Mouse (Mus musculus) spleen, postnatal 4 days (tissue): ENCODE results near the gene Nxt2.
A peak's percentile ranks its signal among the peaks of the same experiment; 100 is the strongest.
"Not testable (repeated sequence)": the region's sequence is repeated elsewhere in the genome, so short reads cannot be mapped to it uniquely, and the experiment has no call there.

Source experiments
- DNase-seq, 2 experiments: peaks; one replicate each; pipeline ENCODE4 v3.0.0; 2022; ENCODE audit warnings: low spot score in 2 of 2

The Nxt2 gene

DNA sequence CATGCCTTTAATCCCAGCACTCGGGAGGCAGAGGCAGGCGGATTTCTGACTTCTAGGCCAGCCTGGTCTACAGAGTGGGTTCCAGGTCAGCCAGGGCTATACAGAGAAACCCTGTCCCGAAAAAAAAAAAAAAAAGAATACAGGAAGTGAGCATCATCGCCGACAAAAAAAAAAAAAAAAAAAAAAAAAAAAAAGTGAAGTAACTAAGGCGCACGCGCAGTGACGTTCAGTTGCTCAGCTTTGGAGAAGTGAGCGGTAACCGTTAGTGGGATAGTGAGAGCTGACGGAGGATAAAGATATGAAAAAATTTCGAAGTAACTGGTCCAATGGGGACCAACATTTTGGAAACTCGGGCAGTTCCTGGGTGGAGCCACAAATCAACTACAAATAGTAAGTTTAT is at the start of gene Nxt2:
Gene Nxt2, plus strand, starts transcription at position 229 of the 400 bp plus-strand sequence.
- DNase-seq, result no peak

DNA sequence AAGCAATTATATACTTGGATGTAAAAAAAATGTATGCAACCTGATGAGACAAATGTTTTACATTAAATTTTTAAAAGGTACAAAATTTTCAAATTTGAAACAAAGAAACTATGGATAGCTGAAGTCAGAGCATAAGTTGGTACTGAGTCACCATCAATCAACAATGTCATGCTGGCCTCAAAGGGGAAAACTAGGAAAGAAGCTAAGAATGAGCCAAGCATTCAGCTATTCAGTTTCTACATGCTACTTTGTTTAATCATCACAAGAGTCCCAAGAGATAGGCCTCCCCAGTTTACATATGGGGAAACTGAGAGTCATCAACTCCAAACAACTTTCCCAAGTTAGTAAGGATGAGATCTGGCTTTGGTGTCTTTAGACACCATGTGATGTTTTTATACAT is 49.6 kb upstream of the Nxt2 start:
- DNase-seq, result no peak

DNA sequence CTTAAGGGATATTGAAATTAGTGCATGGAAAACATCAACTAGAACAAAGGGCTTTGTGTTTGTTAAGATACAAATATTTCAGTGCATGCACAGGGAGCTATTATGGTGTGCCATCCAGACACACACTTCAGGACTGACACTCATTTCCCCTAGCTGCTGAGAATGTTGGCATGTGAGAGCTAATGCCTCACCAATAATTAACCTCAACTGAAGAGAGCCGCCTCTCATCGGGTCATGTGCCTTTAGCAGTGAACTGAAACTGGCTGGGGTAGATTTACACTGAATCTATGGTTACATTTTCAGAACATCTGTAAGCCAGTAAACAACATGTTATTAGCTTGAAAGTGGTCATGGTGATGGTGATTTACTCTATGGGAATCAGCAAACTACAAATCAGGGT is 44.5 kb upstream of the Nxt2 start:
- no peak for DNase-seq

DNA sequence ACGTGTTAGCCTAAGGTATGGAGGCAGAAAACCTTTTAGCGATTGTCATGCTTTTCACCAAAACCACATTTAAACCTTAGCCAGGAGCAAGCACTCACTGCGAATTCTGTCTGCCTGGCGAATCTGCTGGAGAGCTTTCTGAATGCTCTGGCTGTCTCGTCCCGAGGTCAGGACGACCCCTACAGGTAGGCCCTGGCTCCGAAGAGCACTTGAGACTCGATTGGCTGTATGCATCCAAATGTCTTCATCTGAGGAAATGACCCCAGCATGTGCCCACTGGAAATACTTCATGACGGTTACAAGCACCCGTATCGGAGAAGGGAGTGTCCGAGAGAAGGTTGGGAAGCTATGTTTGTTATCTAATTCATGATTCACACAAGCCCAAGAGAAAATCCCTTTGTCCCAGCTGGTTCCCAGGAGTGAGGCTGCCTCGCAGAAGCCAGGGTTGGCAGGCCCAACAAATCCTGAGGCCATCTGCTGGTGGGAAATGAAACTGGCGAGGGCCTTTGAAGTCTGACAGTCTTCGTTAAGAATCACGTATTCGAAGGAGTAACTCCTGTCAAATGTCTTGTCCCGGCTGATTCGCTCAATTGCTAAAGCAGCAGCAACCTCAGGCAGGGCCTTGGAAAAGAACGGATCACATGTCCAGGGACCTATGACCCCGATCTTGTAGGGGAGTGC is 37.4 kb upstream of the Nxt2 start:
- no peak for DNase-seq

DNA sequence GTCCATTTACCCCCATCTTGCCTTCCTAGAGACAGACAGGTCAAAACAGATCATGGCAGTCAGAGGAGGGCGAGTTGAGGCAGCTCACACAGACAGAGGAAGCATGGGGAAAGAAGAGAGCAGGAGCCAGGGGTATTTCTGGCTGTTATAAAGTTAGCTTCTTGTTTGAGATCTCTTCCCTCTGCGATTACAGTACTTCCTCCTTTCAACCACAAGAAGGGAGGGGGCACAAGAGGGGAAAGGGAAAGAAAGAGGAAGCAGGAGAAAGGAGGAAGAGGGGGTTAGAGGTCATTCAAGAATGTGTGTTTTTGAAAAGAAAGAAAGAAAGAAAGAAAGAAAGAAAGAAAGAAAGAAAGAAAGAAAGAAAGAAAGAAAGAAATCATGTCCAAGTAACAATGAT is 36.2 kb upstream of the Nxt2 start:
- DNase-seq, result no peak

DNA sequence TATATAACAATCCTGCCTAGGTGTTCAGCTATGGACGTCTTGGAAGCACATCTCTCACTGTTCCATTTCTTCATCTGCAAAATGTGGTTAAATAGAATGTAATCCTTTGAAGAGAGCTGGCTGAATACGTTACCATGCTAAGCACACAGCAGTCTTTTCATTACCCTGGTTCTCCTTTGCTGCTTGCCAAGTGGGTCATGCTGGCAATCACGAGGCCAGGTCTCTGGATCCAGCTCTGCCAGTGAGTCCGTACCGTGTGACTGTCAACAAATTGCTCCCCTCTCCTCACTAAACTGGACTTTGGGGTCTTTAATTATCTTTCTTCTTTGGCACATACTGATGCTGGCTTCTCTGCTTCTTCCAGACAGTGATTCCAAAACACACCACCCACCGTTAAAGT is 32.1 kb upstream of the Nxt2 start:
- DNase-seq, result no peak

DNA sequence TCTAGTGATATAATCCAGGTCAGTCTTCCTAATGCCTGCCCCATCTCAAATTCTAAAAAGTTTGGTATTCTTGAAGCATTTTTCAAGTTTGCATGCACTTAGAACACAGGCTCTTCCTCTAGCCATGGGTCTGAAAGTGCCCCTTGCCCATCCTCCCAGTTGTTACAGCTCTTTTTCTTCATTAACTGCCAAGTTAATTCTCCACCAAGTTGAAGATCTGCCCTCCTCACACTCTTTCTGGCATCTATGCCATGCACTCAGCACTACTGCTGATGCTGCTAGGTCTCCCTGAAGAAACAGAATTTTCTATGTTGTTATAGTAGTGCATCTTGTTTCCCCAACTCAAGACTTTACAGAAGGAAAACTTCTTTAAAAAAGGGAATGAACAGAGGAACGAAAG is 31.0 kb upstream of the Nxt2 start:
- DNase-seq, result no peak

DNA sequence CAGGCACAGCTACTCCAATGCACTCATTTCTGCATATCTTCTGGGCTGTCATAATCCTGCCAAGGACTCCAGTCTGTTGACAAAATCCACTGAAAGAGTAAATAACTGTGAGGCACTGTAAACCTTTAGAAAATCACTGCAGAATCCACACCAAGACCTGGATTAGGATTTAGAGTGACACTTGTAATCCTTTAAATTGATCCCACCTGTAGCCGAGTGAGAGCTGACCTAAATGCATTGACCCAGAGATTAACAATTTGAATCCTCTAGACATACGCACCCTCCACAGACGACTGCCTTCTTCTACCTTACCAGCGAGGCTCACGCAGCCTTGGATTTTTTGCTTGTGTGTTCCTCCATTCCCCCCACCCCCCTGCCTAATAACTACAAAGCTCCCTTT is 29.7 kb upstream of the Nxt2 start, which contains the start of gene Gucy2f:
Gene Gucy2f, minus strand, starts transcription at position 101 of the 400 bp plus-strand sequence.
- DNase-seq, result no peak

DNA sequence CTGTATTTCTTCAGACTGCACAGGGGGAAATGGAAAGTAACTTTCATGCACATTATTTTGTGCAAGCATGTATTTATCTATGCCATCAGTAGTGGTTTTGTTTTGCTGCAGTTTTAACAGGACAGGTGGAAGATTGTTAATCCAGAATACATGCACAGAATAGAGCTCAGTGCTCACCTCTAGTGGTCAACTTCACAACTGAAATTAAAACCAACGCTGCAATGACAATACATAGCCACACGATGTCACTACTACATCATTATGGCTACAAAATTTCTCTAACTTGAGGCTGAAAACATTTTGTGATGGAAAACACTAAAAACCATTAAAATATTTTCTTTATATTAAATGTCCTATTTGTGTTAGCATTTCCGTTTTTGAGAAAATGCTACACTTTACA is 26.3 kb upstream of the Nxt2 start:
- no peak for DNase-seq

DNA sequence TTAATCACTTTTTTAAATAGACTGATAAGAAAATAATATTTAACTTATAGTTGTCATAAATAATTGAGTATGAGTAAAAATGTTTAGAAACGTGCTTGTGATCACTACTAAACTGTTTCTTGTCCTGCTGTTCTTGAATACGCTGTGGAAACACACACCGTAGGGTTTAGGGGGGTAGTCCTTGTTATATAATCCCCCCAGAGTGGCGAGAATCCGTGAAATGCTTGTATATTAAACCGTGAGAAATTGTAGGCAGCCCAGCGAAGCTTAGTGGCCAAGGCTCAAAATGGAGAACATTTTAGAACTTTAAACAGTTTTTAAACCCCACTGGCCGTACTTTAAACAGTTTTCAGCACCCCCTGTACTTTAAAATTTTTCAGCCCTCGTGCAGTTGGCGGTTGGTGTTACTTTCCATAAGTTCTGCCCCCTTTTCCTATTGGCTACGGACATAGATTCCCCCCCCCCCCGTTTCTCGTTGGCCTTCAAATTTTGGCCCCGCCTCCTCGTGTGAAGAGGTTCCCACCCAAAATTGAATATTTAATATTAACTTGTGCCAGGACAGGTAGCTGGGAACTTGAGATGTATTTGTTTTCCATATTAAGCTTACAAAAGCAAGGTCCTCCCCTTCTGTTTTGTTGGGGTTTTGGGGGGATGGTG is 956 bp downstream of the Nxt2 start:
- DNase-seq, result peak in 1 of 2 experiments; percentile 23

DNA sequence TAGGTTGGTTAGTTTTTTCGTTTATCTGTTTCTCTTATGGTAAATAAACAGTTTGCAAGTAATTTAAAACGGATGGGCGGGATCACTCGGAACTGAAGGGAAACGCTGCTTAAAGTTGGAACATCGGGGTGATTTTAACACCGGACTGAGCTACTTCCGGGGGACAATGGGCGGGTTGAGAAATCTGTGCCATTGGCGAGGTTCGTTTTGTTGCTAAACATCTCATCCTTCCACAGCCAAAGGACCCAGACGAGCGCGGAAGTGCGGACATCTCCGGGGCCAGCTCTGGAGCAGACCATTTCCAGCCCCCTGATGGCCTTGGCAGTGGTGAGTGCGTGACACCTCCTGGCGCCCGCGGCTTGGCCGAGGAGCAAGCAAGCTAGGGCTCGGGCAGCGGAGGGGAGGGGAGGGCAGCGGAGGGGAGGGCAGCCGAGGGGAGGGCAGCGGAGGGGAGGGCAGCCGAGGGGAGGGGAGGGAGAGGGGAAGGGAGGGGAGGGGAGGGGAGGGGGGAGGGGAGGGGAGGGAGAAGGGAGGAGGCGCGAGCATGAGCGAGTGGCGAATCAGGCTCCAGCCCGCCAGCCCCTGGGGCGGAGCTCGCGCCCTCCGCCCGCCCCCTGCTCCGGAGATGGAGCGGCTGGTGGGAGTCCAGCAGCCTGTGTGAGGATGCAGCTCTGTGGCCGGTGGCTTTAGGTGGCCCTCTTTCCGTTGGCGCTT is 1.6 kb downstream of the Nxt2 start:
- DNase-seq, result peak; percentile 68 to 74

DNA sequence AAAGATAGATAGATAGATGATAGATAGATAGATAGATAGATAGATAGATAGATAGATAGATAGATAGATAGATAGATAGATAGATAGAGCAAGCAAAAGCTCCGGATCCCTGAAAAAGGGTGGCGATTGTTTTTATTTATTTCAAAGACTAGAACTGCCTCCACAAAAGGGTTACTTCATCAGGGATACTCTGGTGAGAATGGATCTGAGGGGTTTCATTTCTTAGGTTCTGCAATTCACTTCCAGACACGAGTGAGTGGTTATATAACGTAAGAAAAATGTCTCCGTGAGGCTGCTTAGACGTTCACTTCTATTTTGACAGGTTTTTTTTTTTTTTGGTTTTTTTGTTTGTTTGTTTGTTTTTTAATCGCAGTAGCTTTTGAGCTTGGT is 2.2 kb downstream of the Nxt2 start:
- DNase-seq, result no peak

DNA sequence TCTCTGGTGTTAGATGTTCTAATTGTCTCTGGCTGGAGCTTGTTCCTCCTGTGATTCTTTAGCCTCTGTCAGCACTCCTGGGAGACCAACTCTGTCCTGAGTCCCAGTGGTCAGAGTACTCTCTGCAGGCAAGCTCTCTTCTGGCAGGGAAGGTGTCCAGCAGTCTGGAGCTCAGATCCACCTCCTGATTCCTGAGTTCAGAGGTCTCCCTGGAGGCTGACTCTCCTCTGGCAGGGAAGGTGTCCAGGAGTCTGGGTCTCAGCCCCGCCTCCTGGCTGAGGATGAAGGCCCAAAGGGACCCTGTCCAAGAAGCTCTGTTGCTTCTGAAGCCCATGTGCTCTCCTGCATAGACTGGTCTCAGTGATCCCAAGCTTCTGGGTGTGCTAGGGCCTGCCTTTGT is 9.6 kb downstream of the Nxt2 start:
- not testable (repeated sequence) for DNase-seq

DNA sequence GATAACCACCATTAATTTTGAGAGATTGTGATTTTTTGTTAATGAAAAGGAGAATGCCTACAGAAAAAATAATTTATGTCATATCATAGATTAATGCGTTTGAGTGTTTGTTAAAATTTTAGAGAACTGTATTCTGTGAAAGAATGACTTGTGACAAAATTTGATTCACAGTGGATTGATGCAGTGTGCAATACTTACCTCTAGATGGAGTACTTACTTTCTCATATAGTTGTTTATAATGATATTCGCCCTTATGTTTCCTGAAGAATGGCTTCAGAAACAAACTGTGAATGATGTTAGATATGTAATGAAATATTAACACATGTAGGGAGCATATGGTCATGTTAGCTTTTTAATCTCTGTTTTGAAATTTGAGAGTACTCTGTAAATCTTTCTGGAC is 10.5 kb downstream of the Nxt2 start:
- DNase-seq, result no peak

DNA sequence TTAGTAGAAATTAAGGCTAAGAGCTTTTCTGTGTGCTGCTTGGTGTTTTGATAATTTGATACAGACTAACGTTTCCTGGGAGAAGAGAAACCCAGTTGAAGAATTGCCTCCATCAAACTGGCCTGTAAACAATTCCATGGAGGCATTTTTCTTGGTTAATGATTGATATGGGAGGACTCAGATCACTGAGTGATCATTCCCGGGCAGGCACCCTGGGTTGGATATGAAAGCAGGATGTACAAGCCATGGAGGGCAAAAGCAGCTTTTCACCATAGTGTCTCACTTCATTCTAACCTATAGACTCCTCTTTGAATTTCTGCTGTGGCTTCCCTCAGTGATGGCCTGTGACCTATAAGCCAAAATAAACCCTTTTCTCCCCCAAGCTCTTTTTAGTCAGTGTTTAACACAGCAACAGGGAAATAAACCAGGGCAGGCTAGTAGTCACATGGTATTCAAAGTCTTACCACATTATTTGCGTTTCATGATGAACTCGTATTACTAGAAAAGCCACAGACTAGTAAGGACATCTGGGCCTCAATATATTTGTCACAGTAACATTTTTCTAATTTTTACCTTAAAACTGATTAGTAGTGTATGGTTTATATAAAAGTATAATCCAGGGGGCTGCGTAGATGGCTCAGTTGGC is 19.2 kb downstream of the Nxt2 start:
- DNase-seq, result no peak

DNA sequence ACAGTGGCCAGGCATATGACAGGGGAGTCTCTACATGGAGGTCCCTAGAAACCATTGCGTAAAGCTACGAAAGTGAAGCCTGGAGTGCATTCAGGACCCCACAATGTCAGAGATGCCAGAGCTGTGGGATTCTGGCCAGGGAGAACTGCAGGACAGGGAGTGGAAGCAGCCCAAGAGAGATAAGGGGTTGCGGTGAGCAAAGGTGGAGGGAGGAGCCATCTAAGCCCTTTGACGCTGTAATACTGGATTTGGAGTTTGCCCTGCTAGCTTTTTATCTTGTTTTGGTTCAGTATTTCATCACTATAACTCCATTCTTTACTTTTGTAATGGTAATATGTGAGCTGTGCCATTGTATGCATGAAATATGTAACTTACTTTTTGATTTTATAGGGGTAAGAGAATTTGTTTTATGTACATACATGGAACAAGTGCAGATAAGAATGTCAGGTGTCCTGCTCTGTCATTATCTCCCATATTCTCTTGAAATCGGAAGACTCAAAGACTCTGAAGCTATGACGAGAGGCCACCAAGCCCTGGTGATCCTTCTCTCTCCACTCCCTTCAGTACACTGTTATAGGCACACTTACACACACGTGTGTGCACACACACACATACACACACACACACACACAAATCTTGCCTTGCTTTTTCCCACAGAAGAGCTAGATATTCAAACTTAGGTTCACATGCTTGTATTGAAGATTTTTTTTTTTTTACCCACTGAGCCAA is 23.6 kb downstream of the Nxt2 start:
- no peak for DNase-seq

DNA sequence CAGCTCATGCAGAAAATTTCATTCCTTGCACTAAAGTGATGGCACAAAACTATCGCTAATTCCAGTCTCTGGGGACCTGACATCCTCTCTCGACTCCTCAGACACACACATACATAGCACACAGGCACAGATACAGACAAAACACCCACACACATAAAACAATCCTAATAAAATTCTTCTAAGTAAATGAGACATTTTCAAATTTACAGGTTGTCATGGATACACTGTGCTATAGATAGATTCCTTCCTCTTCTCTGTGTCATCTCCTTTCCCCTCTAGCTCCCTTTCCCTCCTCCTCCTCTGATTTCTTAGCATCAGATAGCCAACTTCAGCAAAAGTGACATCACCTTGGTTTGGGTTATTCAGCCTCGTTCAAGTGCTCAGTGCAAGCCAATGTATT is 49.5 kb downstream of the Nxt2 start:
- DNase-seq, result no peak

DNA sequence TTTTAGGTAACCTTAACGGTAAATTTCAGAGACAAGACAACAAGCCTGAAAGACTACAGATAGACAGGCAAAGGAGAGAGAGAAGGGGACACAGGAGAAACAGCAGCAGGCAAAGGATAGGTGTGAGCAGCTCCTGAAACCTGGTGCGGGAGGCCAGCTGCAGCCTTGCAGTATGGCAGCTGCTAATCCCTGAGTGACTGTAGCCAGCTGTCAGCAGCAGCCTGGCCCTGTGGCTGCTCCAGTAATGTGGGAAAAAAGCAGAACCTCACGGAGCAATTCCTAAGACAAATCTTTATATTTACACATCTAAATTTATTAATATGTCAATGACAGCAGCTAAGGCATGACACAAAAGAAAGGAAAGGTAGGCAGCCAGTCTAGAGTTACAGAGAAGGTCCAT is 50.0 kb downstream of the Nxt2 start:
- no peak for DNase-seq

DNA sequence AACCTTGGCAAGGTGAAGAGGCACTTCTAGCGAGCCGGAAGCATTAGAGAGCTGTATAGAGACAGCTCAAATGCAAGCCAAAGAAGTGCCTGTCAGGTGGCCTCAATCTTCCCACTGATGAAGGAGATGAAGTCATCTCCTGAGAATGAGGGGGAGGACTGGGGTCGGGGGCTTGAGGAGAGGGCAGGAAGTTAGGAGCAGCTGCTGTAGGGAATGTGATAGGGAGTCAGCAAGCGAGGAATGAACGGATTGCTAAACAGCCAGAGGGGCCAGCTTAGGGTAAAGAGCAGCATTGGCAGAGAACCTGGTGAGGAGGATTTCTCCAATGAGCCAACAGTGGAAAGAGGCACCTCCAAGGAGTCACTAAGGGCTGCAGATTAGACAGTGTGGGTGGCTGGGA is 59.3 kb downstream of the Nxt2 start:
- no peak for DNase-seq
